Mouse (Mus musculus): ENCODE measurements at regions not wholly inside any gene's neighbourhood (a gene's known extent, or its start where the extent isn't known, plus 50 kb on each side); places are given as distances from the start of the nearest gene placed in this dataset.

GRCm38 (mm10) chr2:101206637-101207036 lies 417.9 kb upstream of the Rag2 start:
- no peak for TF ChIP-seq CTCF (IDR thresholded peaks at IDR 0.05; ENCODE audit: borderline replicate concordance, control insufficient read depth, extremely low read depth, insufficient read depth, low read length, poor library complexity)
- TF ChIP-seq POLR2A (IDR thresholded peaks at IDR 0.05; ENCODE audit: control insufficient read depth, extremely low read depth, insufficient read depth, low read length, poor library complexity), result no peak
